Mouse (Mus musculus) lung, embryonic 14.5 days (tissue): ENCODE measurements around the gene B3gnt7. TPM values are rescaled to one million over a fixed set of nuclear protein-coding genes. Genes with fewer than 3 reads are reported as not detected.

Experiments
- ATAC-seq: fragments of 200-750 bp; cut with Nextera tagmentation; 2 replicates; pipeline ENCODE4 v1.8.0; 2017; ENCODE audit warnings: mild to moderate bottlenecking, moderate TSS enrichment, moderate library complexity; ENCODE audit not compliant: insufficient read depth
- DNase-seq: peaks from one replicate; pipeline ENCODE4 v3.0.0-alpha.2; 2015
- H3K27ac ChIP-seq: fragments of 300-500 bp; sonication (generic); 2 replicates; pipeline ENCODE4 v1.5.1; 2014; ENCODE audit warnings: low read depth, mild to moderate bottlenecking, moderate library complexity
- H3K27me3 ChIP-seq: fragments of 300-500 bp; sonication (generic); 2 replicates; pipeline ENCODE4 v1.6.1; 2014; ENCODE audit warnings: low read length, control low read depth; ENCODE audit not compliant: insufficient read depth
- H3K36me3 ChIP-seq: fragments of 300-500 bp; sonication (generic); 2 replicates; pipeline ENCODE4 v1.6.1; 2014; ENCODE audit warnings: control low read depth; ENCODE audit not compliant: insufficient read depth
- H3K4me1 ChIP-seq: fragments of 300-500 bp; sonication (generic); 2 replicates; pipeline ENCODE4 v1.6.1; 2014; ENCODE audit warnings: antibody characterized with exemption, control low read depth; ENCODE audit not compliant: insufficient read depth
- H3K4me2 ChIP-seq: fragments of 300-500 bp; sonication (generic); 2 replicates; pipeline ENCODE4 v1.6.1; 2014; ENCODE audit warnings: mild to moderate bottlenecking
- H3K4me3 ChIP-seq: fragments of 300-500 bp; sonication (generic); 2 replicates; pipeline ENCODE4 v1.5.1; 2014; ENCODE audit warnings: low read depth, low read length
- H3K9ac ChIP-seq: fragments of 300-500 bp; sonication (generic); 2 replicates; pipeline ENCODE4 v1.6.1; 2014
- H3K9me3 ChIP-seq: fragments of 300-500 bp; sonication (generic); 2 replicates; pipeline ENCODE4 v1.6.1; 2016; ENCODE audit warnings: low read depth, low read length, control low read depth
- CTCF ChIP-seq: IDR thresholded peaks from 2 replicates; pipeline ENCODE4 v1.5.1; 2016; ENCODE audit warnings: antibody characterized with exemption, low read depth
- WGBS: fragments of 180-500 bp; shearing (Covaris S2); extraction: QIAGEN DNeasy Blood & Tissue Kit; methylation state at CpG from one replicate; pipeline ENCODE4 v1.1.7; 2014; 5-methylcytosine and 5-hydroxymethylcytosine counted together
- polyA plus RNA-seq: library from polyadenylated mRNA; unstranded; fragments of >200 nt; fragmentation: Nextera tagmentation; extraction: Ambion mirVana; gene quantifications from 2 replicates; pipeline ENCODE4 v1.2.1, GENCODE M21; 2014

Gene B3gnt7
- polyA plus RNA-seq, 1 experiment from 2014 or later, result 7.2 TPM

GRCm38 (mm10) chr1:86268492-86269189 lies 34.0 kb upstream of the B3gnt7 start:
- ATAC-seq, result no peak
- H3K9me3 ChIP-seq, result no peaks in the 10 kb centered on the region
- no peak overlapping the region for H3K9ac ChIP-seq
- no peak overlapping the region for H3K4me2 ChIP-seq
- no peak overlapping the region for H3K27ac ChIP-seq
- no peak overlapping the region for H3K4me3 ChIP-seq
- TF ChIP-seq CTCF, result no peak
- no peaks in the 10 kb centered on the region for H3K27me3 ChIP-seq
- 79% methylated on average over 9 of the region's 9 CpGs for WGBS
- H3K36me3 ChIP-seq, result no peaks in the 10 kb centered on the region
- H3K4me1 ChIP-seq, result no peaks in the 10 kb centered on the region
- DNase-seq, result no peak

- ATAC-seq, result no peak
- H3K27ac ChIP-seq, result no peak overlapping the region
- no peak for TF ChIP-seq CTCF
These were observed 33.5 kb upstream of the B3gnt7 start for GRCm38 (mm10) chr1:86269190-86269508.

GRCm38 (mm10) chr1:86271707-86272106 lies 30.9 kb upstream of the B3gnt7 start:
- Histone ChIP-seq H3K4me2 (no peak overlapping the region), H3K36me3 (no peaks in the 10 kb centered on the region), H3K4me1 (no peaks in the 10 kb centered on the region)

More at GRCm38 (mm10) chr1:86269190-86269508, 33.5 kb upstream of the B3gnt7 start:
- Histone ChIP-seq H3K27me3 (no peaks in the 10 kb centered on the region), H3K4me2 (no peak overlapping the region), H3K4me1 (no peaks in the 10 kb centered on the region), H3K9ac (no peak overlapping the region), H3K9me3 (no peaks in the 10 kb centered on the region), H3K36me3 (no peaks in the 10 kb centered on the region), H3K4me3 (no peak overlapping the region)
- DNase-seq, result no peak
- 74% methylated on average over 4 of the region's 4 CpGs for WGBS

GRCm38 (mm10) chr1:86277055-86277454 lies 25.6 kb upstream of the B3gnt7 start:
- Histone ChIP-seq H3K4me2 (no peak overlapping the region), H3K27me3 (no peaks in the 10 kb centered on the region), H3K4me1 (no peaks in the 10 kb centered on the region), H3K27ac (no peak overlapping the region), H3K36me3 (no peaks in the 10 kb centered on the region), H3K9me3 (no peaks in the 10 kb centered on the region), H3K4me3 (no peak overlapping the region), H3K9ac (no peak overlapping the region)
- DNase-seq (no peak), ATAC-seq (no peak)
- 84% methylated on average over 5 of the region's 5 CpGs for WGBS
- TF ChIP-seq CTCF, result no peak

More at GRCm38 (mm10) chr1:86271707-86272106, 30.9 kb upstream of the B3gnt7 start:
- no peak for DNase-seq
- no peak for TF ChIP-seq CTCF
- Histone ChIP-seq H3K27ac (no peak overlapping the region), H3K27me3 (no peaks in the 10 kb centered on the region), H3K9me3 (no peaks in the 10 kb centered on the region), H3K9ac (no peak overlapping the region), H3K4me3 (no peak overlapping the region)
- 66% methylated on average over 6 of the region's 6 CpGs for WGBS
- no peak for ATAC-seq

GRCm38 (mm10) chr1:86281781-86282536 lies 20.7 kb upstream of the B3gnt7 start:
- TF ChIP-seq CTCF, result no peak
- ATAC-seq (no peak), DNase-seq (peak; percentile 28)
- 73% methylated on average over 11 of the region's 11 CpGs for WGBS
- Histone ChIP-seq H3K9me3 (no peaks in the 10 kb centered on the region), H3K4me3 (no peak overlapping the region), H3K36me3 (no peaks in the 10 kb centered on the region), H3K4me1 (no peaks in the 10 kb centered on the region), H3K4me2 (no peak overlapping the region), H3K27me3 (no peaks in the 10 kb centered on the region), H3K27ac (no peak overlapping the region), H3K9ac (no peak overlapping the region)

GRCm38 (mm10) chr1:86284101-86284500 lies 18.5 kb upstream of the B3gnt7 start:
- no peak overlapping the region for H3K4me2 ChIP-seq
- no peaks in the 10 kb centered on the region for H3K9me3 ChIP-seq
- no peaks in the 10 kb centered on the region for H3K36me3 ChIP-seq
- DNase-seq (no peak), ATAC-seq (no peak)
- WGBS, result 73% methylated on average over 5 of the region's 5 CpGs
- H3K27me3 ChIP-seq, result no peaks in the 10 kb centered on the region
- H3K4me3 ChIP-seq, result no peak overlapping the region
- TF ChIP-seq CTCF, result no peak
- H3K9ac ChIP-seq, result no peak overlapping the region
- no peaks in the 10 kb centered on the region for H3K4me1 ChIP-seq
- H3K27ac ChIP-seq, result no peak overlapping the region

- Histone ChIP-seq H3K36me3 (no peaks in the 10 kb centered on the region), H3K27me3 (no peaks in the 10 kb centered on the region), H3K4me1 (no peaks in the 10 kb centered on the region), H3K4me3 (no peak overlapping the region), H3K4me2 (no peak overlapping the region), H3K9ac (no peak overlapping the region), H3K9me3 (no peaks in the 10 kb centered on the region), H3K27ac (no peak overlapping the region)
- no peak for TF ChIP-seq CTCF
- no peak for DNase-seq
- no peak for ATAC-seq
- 64% methylated on average over 6 of the region's 6 CpGs for WGBS
These were observed 17.3 kb upstream of the B3gnt7 start for GRCm38 (mm10) chr1:86285295-86285694.
